Mouse (Mus musculus) lung, postnatal 14 days (tissue): ENCODE results near the gene Npnt.

Experiments
- DNase-seq: peaks from one replicate; pipeline ENCODE4 v3.0.0; 2021

The Npnt gene

GRCm38 (mm10) chr3:132854271-132854670, 95.8 kb downstream of the Npnt start:
- no peak for DNase-seq

- DNase-seq: peak; percentile 61
Measured at GRCm38 (mm10) chr3:132851841-132852728, 98.0 kb downstream of the Npnt start.

- DNase-seq: no peak
Measured at GRCm38 (mm10) chr3:132851417-132851816, 98.7 kb downstream of the Npnt start.

GRCm38 (mm10) chr3:132850431-132850830, 99.7 kb downstream of the Npnt start:
- no peak for DNase-seq

- DNase-seq: no peak
Measured at GRCm38 (mm10) chr3:132849669-132850068, 100.4 kb downstream of the Npnt start.

- no peak for DNase-seq
Measured at GRCm38 (mm10) chr3:132842676-132843075, 107.4 kb downstream of the Npnt start.

GRCm38 (mm10) chr3:132839516-132839915, 110.6 kb downstream of the Npnt start:
- no peak for DNase-seq

GRCm38 (mm10) chr3:132838656-132839417, 111.3 kb downstream of the Npnt start:
- no peak for DNase-seq

- DNase-seq: no peak
Measured at GRCm38 (mm10) chr3:132837134-132837533, 113.0 kb downstream of the Npnt start.

- no peak for DNase-seq
Measured at GRCm38 (mm10) chr3:132835118-132835794, 114.8 kb downstream of the Npnt start.
